Mouse (Mus musculus) megakaryocyte, embryonic 14.5 days (primary cell): ENCODE measurements around the gene Gemin5. TPM values are rescaled to one million over a fixed set of nuclear protein-coding genes. Genes with fewer than 3 reads are reported as not detected.
"Not testable (repeated sequence)": the region's sequence is repeated elsewhere in the genome, so short reads cannot be mapped to it uniquely, and the experiment has no call there.

ENCODE experiments used
- H3K27me3 ChIP-seq: replicated peaks from 2 replicates; pipeline ENCODE3; 2012; ENCODE audit warnings: inconsistent platforms
- H3K36me3 ChIP-seq: replicated peaks from 2 replicates; pipeline ENCODE3; 2012; ENCODE audit warnings: low read length, inconsistent platforms, mixed read lengths
- H3K4me1 ChIP-seq: 2 replicates; pipeline ENCODE4 v1.6.1; 2012; ENCODE audit warnings: inconsistent platforms
- H3K4me3 ChIP-seq: replicated peaks from 2 replicates; pipeline ENCODE3; 2012; ENCODE audit warnings: moderate library complexity, mild to moderate bottlenecking, inconsistent platforms
- H3K9me3 ChIP-seq: 2 replicates; pipeline ENCODE4 v1.6.1; 2012; ENCODE audit warnings: inconsistent platforms
- FLI1 ChIP-seq: IDR thresholded peaks from 2 replicates; pipeline ENCODE4 v1.6.1; 2012; ENCODE audit warnings: low read length, inconsistent platforms, mixed read lengths
- GATA1 ChIP-seq: IDR thresholded peaks from 3 replicates; pipeline ENCODE4 v1.6.1; 2012; ENCODE audit warnings: mixed read lengths, low read length, inconsistent platforms, borderline replicate concordance
- polyA plus RNA-seq: library from polyadenylated mRNA; stranded (reverse); fragments of >175 nt; gene quantifications from 2 replicates; pipeline ENCODE4 v1.2.3, GENCODE M21; 2012; ENCODE audit warnings: low replicate concordance; ENCODE audit not compliant: insufficient read depth

Gene Gemin5
- polyA plus RNA-seq, 1 experiment = 2.7 TPM

- Histone ChIP-seq H3K9me3 (no peaks in the 10 kb centered on the region), H3K27me3 (no peaks in the 10 kb centered on the region), H3K4me1 (peaks cover 73% of the 10 kb centered on the region), H3K36me3 (peaks cover 41% of the 10 kb centered on the region), H3K4me3 (peak overlapping the region; percentile 93)
- TF ChIP-seq GATA1 (no peak), FLI1 (no peak)
Measured at GRCm38 (mm10) chr11:58200226-58200625, 31.9 kb upstream of the Gemin5 start.

- not testable (repeated sequence) for H3K9me3 ChIP-seq, H3K27me3 ChIP-seq
- peaks cover 33% of the 10 kb centered on the region for H3K36me3 ChIP-seq
- H3K4me1 ChIP-seq = peaks cover 75% of the 10 kb centered on the region
- H3K4me3 ChIP-seq = peak within 1 kb of the TSS; percentile 95
Measured at GRCm38 (mm10) chr11:58199229-58200037, 31.1 kb upstream of the Gemin5 start, which contains the start of the genes Igtp and Irgm2. TSS of gene Igtp (plus strand) at chr11:58199556. TSS of gene Irgm2 (plus strand) at chr11:58199618.

GRCm38 (mm10) chr11:58198663-58199062 lies 30.3 kb upstream of the Gemin5 start:
- peaks cover 78% of the 10 kb centered on the region for H3K4me1 ChIP-seq
- H3K9me3 ChIP-seq = no peaks in the 10 kb centered on the region
- no peak for TF ChIP-seq FLI1
- TF ChIP-seq GATA1 = no peak
- H3K4me3 ChIP-seq = peak overlapping the region; percentile 95
- H3K36me3 ChIP-seq = peaks cover 25% of the 10 kb centered on the region
- H3K27me3 ChIP-seq = no peaks in the 10 kb centered on the region

GRCm38 (mm10) chr11:58193860-58194520 lies 25.7 kb upstream of the Gemin5 start:
- no peaks in the 10 kb centered on the region for H3K27me3 ChIP-seq
- H3K9me3 ChIP-seq = no peaks in the 10 kb centered on the region; the same call in 1 of the 2 replicates
- TF ChIP-seq FLI1 (no peak), GATA1 (no peak)
- peak overlapping the region; percentile 86 for H3K4me3 ChIP-seq
- H3K4me1 ChIP-seq = peaks cover 86% of the 10 kb centered on the region
- H3K36me3 ChIP-seq = peaks cover 7% of the 10 kb centered on the region

GRCm38 (mm10) chr11:58193326-58193725 lies 25.0 kb upstream of the Gemin5 start:
- TF ChIP-seq GATA1 = no peak
- no peak for TF ChIP-seq FLI1
- Histone ChIP-seq H3K9me3 (no peaks in the 10 kb centered on the region; the same call in 1 of the 2 replicates), H3K27me3 (no peaks in the 10 kb centered on the region), H3K4me1 (peaks cover 84% of the 10 kb centered on the region), H3K4me3 (peak overlapping the region; percentile 26), H3K36me3 (peaks cover 7% of the 10 kb centered on the region)

GRCm38 (mm10) chr11:58189675-58190074 lies 21.3 kb upstream of the Gemin5 start:
- Histone ChIP-seq H3K4me1 (peaks cover 68% of the 10 kb centered on the region), H3K36me3 (peaks cover 7% of the 10 kb centered on the region), H3K9me3 (no peaks in the 10 kb centered on the region; the same call in 1 of the 2 replicates), H3K27me3 (no peaks in the 10 kb centered on the region), H3K4me3 (no peak overlapping the region)
- TF ChIP-seq GATA1 (no peak), FLI1 (no peak)

- Histone ChIP-seq H3K9me3 (no peaks in the 10 kb centered on the region), H3K4me1 (peaks cover 64% of the 10 kb centered on the region), H3K27me3 (no peaks in the 10 kb centered on the region), H3K36me3 (peaks cover 20% of the 10 kb centered on the region), H3K4me3 (peak overlapping the region; percentile 69)
- TF ChIP-seq GATA1 (no peak), FLI1 (no peak)
Measured at GRCm38 (mm10) chr11:58183579-58183978, 15.2 kb upstream of the Gemin5 start.

GRCm38 (mm10) chr11:58180756-58181155 lies 12.4 kb upstream of the Gemin5 start:
- no peaks in the 10 kb centered on the region for H3K9me3 ChIP-seq
- peaks cover 45% of the 10 kb centered on the region for H3K4me1 ChIP-seq
- H3K27me3 ChIP-seq = no peaks in the 10 kb centered on the region
- H3K36me3 ChIP-seq = peaks cover 48% of the 10 kb centered on the region
- H3K4me3 ChIP-seq = no peak overlapping the region
- TF ChIP-seq FLI1 (no peak), GATA1 (no peak)

- not testable (repeated sequence) for H3K9me3 ChIP-seq, H3K27me3 ChIP-seq, H3K4me3 ChIP-seq
- Histone ChIP-seq H3K4me1 (peaks cover 44% of the 10 kb centered on the region), H3K36me3 (peaks cover 56% of the 10 kb centered on the region)
Measured at GRCm38 (mm10) chr11:58179986-58180385, 11.6 kb upstream of the Gemin5 start.

- Histone ChIP-seq H3K27me3 (no peaks in the 10 kb centered on the region), H3K4me3 (no peak overlapping the region), H3K9me3 (no peaks in the 10 kb centered on the region), H3K4me1 (peaks cover 40% of the 10 kb centered on the region), H3K36me3 (peaks cover 60% of the 10 kb centered on the region)
- TF ChIP-seq GATA1 (no peak), FLI1 (no peak)
Measured at GRCm38 (mm10) chr11:58179563-58179962, 11.2 kb upstream of the Gemin5 start.
